Mouse (Mus musculus): Measurements from ENCODE around the gene Rapgef1.

DNA sequence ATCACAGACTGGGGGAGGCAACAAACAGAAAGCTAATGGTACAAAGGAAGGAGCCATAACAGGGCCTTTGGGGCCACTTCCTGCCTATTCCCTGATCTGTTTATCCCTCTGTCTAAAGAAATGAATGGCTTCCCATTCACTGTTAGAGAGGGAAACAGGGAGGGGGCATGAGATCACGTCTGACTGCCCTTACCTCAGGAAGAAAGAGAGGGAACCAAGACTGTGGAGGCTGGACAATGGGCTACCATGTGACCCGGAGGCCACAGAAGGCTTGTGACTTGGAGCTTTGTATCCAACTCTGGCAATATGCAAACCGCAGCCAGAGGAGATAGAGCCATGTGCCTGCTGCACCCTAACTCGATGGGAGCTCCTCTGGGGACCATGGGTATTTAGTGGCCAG, 164.8 kb downstream of the Rapgef1 start:
- TF ChIP-seq GATA1 (IDR thresholded peaks at IDR 0.05; ENCODE audit: low read length): no peak
- no peak for TF ChIP-seq TAL1 (IDR thresholded peaks at IDR 0.05; ENCODE audit: low read length)
